Mouse (Mus musculus) ES-CJ7 (cell line): ENCODE measurements around the gene Mybpc2.
A peak's percentile ranks its signal among the peaks of the same experiment; 100 is the strongest.

ENCODE experiments used
- DNase-seq: peaks from one replicate; pipeline ENCODE4 v3.0.0; 2011; ENCODE audit warnings: low read depth, low spot score

Mybpc2 gene

DNA sequence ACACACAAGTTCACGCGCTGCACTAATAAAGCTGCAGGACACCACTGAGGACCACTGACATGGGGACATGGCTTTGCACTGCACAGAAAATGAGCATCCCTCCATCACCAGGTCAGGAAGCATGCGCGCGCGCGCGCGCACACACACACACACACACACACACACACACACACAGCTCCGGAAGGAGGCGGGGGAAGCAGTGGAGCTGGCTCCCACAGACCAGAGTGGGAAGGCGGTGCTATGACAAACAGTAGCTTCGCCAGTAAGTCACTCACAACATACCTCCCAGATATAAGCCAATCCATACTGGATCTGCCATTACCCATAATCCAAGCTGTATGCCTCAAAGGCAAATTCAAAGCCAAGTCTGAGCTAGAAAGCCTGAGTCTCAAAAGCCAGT is 22.6 kb upstream of the Mybpc2 start:
- no peak for DNase-seq

DNA sequence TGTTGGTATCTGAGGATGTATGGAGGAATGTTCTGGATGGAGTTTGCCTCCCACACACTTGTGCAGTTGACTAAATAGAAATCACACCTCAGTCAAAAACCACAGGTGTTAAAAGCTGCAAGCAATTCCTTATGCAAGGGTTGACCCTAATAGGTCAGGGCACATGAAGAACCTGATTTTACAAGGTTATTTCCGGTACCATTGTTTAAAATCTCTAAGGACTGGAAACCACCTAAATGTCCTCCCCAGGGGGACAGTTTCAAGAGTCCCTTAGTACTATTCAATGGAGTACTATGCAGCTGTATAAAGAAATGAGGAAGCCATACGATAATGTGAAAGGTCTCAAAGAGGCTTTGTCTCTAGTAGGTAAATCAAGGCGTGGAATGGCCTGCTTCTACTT is 21.8 kb upstream of the Mybpc2 start:
- DNase-seq, result no peak

DNA sequence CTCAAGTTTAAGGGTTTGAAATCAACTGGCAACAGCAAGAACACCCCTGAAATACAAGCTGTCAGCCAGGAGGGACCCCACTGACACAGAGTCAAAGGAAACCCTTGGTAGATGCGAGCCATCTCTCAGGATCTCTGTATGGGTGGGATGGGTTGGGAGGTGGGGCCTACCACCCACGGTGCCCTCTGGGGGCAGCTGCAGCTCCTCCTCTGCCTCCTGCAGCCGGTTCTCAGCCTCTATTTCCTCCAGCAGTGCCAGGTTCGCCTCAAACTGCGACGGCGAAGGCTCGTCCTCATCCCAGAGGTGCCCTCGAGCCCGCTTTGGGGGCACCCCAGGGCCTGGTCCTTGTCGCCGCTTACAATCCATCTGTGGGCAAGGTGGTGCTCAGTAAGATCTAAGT is 18.6 kb upstream of the Mybpc2 start:
- no peak for DNase-seq

- no peak for DNase-seq
These were observed 18.1 kb upstream of the Mybpc2 start for GRCm38 (mm10) chr7:44542555-44542954.

DNA sequence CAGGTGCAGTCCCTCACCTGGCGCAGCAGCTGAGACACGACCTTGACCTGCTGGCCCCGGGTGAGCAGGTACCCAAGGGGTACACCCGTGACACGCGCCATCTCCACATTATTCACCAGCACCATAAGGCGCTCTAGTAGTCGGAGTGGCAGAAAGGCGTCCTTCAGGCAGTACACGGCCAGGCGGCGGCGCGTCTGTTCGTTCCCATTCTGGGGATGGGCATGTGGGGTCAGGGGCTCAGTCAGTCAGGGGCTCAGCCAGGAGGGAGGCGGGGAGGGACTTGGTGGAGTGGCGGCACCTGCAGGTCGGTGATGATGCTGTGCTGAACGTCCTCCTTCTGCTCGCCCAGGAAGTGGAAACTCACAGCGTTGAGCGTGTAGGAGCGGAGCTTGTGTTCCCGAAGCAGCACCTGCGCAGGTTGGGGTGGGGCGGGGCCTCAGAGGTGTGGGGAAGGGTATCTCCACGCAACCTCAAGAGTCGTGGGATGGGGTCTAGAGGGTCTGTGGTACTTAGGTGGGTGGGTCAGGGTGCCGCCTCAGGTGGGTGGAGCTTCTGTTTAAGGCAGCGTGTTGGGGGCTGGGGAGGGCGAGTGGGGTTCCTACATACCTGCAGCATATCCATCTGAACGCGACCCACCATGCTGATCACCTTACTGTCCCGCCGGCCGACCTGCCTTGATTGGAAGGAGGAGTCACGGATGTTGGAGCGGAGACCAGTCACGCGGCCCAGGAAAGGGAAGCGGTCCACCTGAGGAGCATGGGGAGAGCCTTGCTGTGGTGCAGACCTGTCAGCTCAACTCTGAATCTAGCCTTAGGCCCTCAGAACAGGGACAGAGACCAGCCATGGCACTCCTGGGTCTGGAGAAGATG is 14.5 kb upstream of the Mybpc2 start:
- no peak for DNase-seq

GRCm38 (mm10) chr7:44537496-44537895 is 13.0 kb upstream of the Mybpc2 start:
- DNase-seq, result no peak

DNA sequence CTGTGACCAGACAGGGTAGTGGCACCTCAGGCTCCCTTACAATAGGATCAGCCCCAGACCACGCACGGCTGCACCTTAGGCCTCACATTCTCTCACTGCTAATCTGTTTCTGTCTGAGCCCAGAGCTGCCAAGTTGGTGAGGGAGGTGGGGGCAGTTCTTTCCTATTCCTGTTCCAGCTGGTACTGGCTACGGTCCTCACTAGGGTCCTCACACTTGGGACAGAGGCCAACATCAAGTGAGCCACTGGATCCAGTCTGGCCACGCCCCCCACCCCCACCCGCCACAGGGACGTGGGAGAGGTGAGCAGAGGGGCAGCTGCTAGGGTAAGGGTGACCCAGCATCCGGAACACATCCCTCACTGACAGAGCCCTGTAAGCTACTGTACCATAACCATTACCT is 12.6 kb upstream of the Mybpc2 start:
- DNase-seq, result no peak

- no peak for DNase-seq
These were observed 12.1 kb upstream of the Mybpc2 start for GRCm38 (mm10) chr7:44536590-44536968.

- no peak for DNase-seq
These were observed 11.5 kb upstream of the Mybpc2 start for GRCm38 (mm10) chr7:44535657-44536589.

DNA sequence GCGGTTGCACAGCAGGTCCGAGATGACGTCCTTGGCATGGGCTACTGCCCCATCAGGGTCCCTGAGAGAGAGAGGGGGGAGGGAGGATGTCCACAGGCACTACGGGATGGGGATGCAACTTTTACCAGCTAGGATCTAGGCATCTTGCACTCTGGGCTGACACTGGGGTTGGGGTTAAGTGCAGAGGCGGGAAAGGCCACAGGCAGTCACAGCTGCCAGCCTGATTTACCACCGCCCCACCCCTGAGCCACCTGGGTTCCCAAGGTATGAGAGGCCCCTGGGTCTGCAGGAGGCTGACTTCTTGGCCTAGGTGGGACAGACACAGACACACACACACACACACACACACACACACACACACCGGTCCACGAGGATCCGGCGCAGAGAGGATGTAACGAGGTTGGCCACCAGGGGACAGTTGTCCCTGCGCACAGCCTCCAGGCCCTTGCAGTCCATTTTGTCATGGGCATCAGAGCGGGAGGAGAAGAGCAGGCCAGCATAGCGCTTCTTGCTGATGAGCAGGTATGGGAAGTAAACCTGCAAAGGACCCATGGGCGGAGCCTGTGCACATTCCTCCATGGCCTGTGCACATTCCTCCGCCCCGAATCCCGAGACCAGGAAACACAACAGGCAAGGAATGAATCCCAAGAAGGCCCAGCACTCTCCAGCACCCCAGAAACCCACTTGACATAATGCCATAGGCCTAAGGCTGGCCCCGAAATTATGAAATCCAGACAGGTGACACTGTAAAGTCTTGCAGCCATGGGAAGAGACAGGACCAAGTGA is 10.4 kb upstream of the Mybpc2 start:
- DNase-seq, result no peak

DNA sequence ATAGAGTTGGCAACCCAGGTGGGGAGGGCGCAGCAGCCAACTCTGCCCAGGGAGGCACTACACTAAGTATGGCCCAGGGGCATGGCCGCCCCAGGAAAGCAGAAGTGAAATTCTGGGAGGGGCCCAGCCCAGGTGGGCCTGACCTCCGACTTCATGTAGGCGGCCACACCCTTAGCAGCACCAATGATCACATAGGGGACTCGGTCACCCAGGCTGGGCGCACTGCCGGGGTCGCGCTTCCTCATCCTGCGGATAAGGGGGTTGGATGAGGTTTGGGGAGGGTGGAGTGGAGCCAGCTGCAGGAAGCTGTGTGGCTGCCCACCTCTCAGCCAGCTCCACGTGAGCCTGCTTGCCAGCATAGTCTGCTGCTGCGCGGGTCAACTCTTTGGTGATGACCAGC is 9.8 kb upstream of the Mybpc2 start:
- DNase-seq, result no peak

- no peak for DNase-seq
These were observed 9.2 kb upstream of the Mybpc2 start for GRCm38 (mm10) chr7:44533746-44534045.

DNA sequence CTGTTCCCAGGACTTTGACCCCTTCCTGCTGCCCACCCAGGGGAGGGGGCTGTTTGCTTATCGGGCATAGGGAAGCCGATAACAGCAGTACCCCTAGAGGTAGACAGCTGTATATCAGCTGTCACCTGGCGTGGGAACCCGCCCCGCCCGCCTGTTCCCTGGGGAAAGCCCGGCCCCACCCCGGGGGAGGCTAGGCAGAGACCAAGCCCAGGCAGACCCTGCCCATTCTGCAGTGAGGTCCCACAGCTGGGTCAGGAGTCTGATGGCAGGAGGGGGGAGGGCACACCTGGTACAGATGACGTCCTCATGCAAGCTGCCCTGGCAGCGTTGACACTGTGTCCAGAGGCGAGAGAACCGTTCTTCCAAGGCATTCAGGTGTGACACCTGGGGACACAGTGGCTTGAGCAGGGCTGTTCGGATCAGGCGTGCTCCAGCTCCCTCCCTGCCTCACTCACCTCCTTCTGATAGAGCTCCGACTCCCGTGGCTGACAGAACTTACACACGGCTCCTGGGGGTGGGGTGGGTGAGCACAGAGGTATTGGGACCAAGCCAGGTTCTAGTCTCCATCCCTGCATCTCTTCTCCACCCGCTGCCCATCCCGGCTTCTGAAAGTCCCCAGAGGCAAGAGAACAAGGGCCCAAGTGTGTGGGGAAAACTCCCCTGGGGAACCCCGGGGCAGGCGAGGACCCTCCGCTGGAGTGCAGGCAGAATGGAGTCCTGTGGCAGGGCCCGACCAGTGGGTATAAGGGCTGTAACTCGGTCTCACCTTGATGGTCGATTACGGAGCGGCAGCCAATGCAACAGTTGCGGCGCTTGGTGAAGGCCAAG is 8.7 kb upstream of the Mybpc2 start:
- no peak for DNase-seq

- no peak for DNase-seq
These were observed 7.7 kb upstream of the Mybpc2 start, which contains the start of gene Spib for GRCm38 (mm10) chr7:44531946-44532732. Gene Spib (minus strand): TSS chr7:44532071.

- DNase-seq, result no peak
These were observed 6.8 kb upstream of the Mybpc2 start for GRCm38 (mm10) chr7:44531207-44531606.

DNA sequence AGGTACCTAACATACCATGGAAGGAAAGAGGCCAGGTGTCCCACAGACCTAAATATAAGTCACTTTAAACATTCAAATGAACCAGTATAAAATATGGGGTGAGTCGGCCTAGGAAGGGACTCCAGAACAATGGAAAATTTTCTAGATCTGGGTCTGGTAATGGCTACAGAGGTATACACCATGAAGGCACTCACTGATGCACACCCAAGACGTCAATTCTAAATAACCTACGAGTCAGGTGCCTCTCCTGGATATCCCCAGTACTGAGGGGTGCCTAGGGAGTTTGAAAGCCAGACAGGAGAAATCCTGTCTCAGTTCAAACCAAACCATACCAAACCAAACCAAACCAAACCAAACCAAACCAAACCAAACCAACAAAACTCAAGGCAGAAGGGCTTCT is 6.1 kb upstream of the Mybpc2 start:
- DNase-seq, result no peak

DNA sequence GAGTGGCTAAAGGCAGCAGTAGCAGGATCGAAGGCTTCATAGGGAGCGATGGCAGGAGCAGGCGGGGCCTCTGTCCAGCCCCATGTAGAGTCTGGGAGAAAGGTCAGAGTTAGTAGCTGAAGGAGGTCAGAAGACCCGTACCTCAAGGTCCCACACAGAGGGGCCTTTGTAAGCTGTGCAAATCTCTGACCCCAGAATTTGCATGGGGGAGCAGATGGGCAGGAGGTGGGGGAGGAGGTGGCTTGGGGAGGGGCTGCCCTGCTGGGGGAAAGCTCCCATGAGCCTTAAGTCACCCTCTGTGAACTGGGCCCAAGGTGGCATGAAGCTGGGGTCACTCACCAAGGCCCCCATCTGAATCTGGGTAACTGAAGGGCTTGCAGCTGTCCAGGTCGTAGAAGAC is 5.1 kb upstream of the Mybpc2 start:
- no peak for DNase-seq

DNA sequence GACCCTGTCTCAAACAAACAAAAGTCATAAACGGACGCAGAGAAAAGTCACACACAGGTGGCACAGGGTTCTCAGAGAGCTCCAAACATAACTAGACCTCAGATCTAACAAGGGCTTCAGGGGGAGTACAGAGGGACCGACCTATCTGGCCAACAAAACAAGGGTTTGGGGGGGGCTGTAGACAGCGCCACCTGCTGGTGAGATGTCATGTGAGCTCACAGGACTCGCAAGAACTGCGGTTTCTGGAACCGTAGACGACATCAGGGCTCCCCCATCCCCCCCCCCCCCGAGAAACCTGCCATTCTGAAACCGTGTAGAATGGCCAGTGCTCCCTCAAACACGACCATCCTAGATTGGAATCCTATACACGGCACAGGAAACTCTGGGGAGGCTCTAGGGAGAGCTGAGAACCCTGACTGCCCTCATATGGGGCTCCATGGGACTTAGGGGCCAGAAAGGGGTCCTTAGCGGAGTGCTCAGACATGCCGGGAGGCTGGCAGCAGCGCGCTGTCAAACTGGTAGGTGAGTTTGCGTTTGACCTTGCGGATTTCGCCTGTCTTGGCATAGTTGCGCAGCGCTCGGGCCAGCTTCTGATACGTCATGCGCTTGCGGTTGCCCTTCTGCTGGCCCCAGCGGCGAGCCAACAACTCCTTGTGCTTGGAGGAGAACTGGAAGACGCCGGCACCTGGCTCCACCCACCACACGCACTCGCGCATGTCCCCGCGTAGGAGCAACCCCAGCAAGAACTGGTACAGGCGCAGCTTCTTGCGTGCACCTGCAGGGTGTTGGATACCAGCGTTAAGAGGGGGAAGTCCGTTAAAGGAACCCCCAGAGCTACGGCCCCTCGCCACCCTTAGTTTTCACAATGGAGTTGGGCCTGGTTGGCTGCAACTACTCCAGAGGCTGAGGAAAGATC is 3.3 kb upstream of the Mybpc2 start:
- DNase-seq, result peak; percentile 73

GRCm38 (mm10) chr7:44526414-44527154 is 2.1 kb upstream of the Mybpc2 start:
- no peak for DNase-seq
